In genomic region chr2:25395721-25396596, GRCm38 (mm10) we compare ENCODE assay signal across 9 mouse cellular contexts. TPM values are rescaled to one million over a fixed set of nuclear protein-coding genes. Genes with fewer than 3 reads are reported as not detected.
DNase-seq lines count a peak whose midpoint lies in the region; ATAC-seq lines count a peak whose summit lies in the region.
"Had no signal": no experiment of that assay in that cellular context is flagged by ENCODE, and none has a peak within 500 bp of the region (broad histone marks: within the 10 kb centered on the region; RNA-seq: fewer than 3 reads in every experiment).

Gene Entpd2 (plus strand): TSS chr2:25395874.

- H3K4me1 ChIP-seq in forebrain, embryonic 15.5 days = peaks cover 27% of the 10 kb centered on the region
- H3K4me1 ChIP-seq in hindbrain, embryonic 12.5 days = peaks cover 22% of the 10 kb centered on the region
- peaks cover 5% of the 10 kb centered on the region for H3K4me1 ChIP-seq in midbrain, embryonic 11.5 days (ENCODE audit: control insufficient read depth, insufficient read depth, low read length)

- H3K4me3 ChIP-seq in forebrain, embryonic 15.5 days = peak within 1 kb of the TSS; percentile 36
- H3K4me3 ChIP-seq in hindbrain, embryonic 12.5 days = peak within 1 kb of the TSS; percentile 31
- peak within 1 kb of the TSS; percentile 32 for H3K4me3 ChIP-seq in midbrain, embryonic 11.5 days (ENCODE audit: low read depth, low read length)

- 2% methylated on average over 57 of the region's 57 CpGs for WGBS in forebrain, embryonic 15.5 days
- 1% methylated on average over 56 of the region's 57 CpGs for WGBS in hindbrain, embryonic 12.5 days
- WGBS in midbrain, embryonic 11.5 days = under 1% methylated on average over 56 of the region's 57 CpGs

- H3K27me3 ChIP-seq in forebrain, embryonic 15.5 days = peaks cover 52% of the 10 kb centered on the region
- H3K27me3 ChIP-seq in hindbrain, embryonic 12.5 days = peaks cover 72% of the 10 kb centered on the region
- peaks cover 41% of the 10 kb centered on the region for H3K27me3 ChIP-seq in midbrain, embryonic 11.5 days (ENCODE audit: control insufficient read depth, insufficient read depth, low read length)

- peak within 1 kb of the TSS; percentile 26 for H3K9ac ChIP-seq in forebrain, embryonic 15.5 days (replicated peaks)
- 0 out of 2 replicates have a peak within 1 kb of the TSS, but pooled peaks have one; percentile 36 for H3K9ac ChIP-seq in hindbrain, embryonic 12.5 days
- H3K9ac ChIP-seq in midbrain, embryonic 11.5 days (ENCODE audit: low read length) = peak within 1 kb of the TSS; percentile 54

- ATAC-seq in forebrain, embryonic 15.5 days (replicated peaks) = no peak
- ATAC-seq in hindbrain, embryonic 12.5 days (ENCODE audit: low FRiP score) = no peak
- peak; percentile 58; the same call in 1 of the 2 replicates for ATAC-seq in midbrain, embryonic 11.5 days (ENCODE audit: low FRiP score)
- ATAC-seq in inflammation-experienced regulatory T-cells, adult 6 months = no peak

- DNase-seq in cerebellum, adult 11-12 months = peak; percentile 65
- DNase-seq in cerebellum, adult 8-10 months = no peak
- peak; percentile 27 for DNase-seq in adrenal gland, postnatal 25 days
- peak in 1 of 2 experiments; percentile 62 for DNase-seq in left cerebral cortex, postnatal 10 days (ENCODE audit: extremely low spot score in 1 of 2, low spot score in 2 of 2)
- DNase-seq in midbrain, embryonic 11.5 days (ENCODE audit: low spot score, missing footprints) = peak; percentile 92

- no peaks in the 10 kb centered on the region for H3K36me3 ChIP-seq in forebrain, embryonic 15.5 days
- H3K36me3 ChIP-seq in hindbrain, embryonic 12.5 days = no peaks in the 10 kb centered on the region
- no peaks in the 10 kb centered on the region for H3K36me3 ChIP-seq in midbrain, embryonic 11.5 days (ENCODE audit: control insufficient read depth, insufficient read depth, low read length)

- intact Hi-C loops in left cerebral cortex, postnatal 10 days (cut with DNase I) = loop anchor here (2.0 kb wide), 1 partner anchor 17 kb away; no protein-coding TSS in a partner anchor

- H3K4me2 ChIP-seq in forebrain, embryonic 15.5 days (replicated peaks) = peak within 1 kb of the TSS; percentile 53
- peak within 1 kb of the TSS; percentile 56 for H3K4me2 ChIP-seq in hindbrain, embryonic 12.5 days (replicated peaks)
- H3K4me2 ChIP-seq in midbrain, embryonic 11.5 days = peak within 1 kb of the TSS; percentile 62

- 0 out of 2 replicates have a peak within 1 kb of the TSS, but pooled peaks have one; percentile 40 for H3K27ac ChIP-seq in forebrain, embryonic 15.5 days (replicated peaks)
- no peak within 1 kb of the TSS for H3K27ac ChIP-seq in hindbrain, embryonic 12.5 days
- H3K27ac ChIP-seq in midbrain, embryonic 11.5 days (ENCODE audit: low read depth, low read length) = no peak within 1 kb of the TSS

- no peaks in the 10 kb centered on the region for H3K9me3 ChIP-seq in forebrain, embryonic 15.5 days
- no peaks in the 10 kb centered on the region for H3K9me3 ChIP-seq in hindbrain, embryonic 12.5 days (replicated peaks)
- H3K9me3 ChIP-seq in midbrain, embryonic 11.5 days (ENCODE audit: control insufficient read depth, low read length) = no peaks in the 10 kb centered on the region

RNA-seq across cellular contexts. Expression of gene Entpd2, which starts in this region (rescaled TPM):
- total RNA-seq in adrenal gland, postnatal 25 days (2021) = 2.4 and 3.7 TPM in 2 replicates
- polyA plus RNA-seq in forebrain, embryonic 15.5 days (2015; fragmentation: Nextera tagmentation; extraction: Ambion mirVana) = 3.6 and 4.8 TPM in 2 replicates
- polyA plus RNA-seq in hindbrain, embryonic 12.5 days (2016; fragmentation: Nextera tagmentation; extraction: Ambion mirVana) = 0.22 and 0.46 TPM in 2 replicates
- total RNA-seq in left cerebral cortex, postnatal 10 days (2021) = 10 to 100 TPM; 12.2 to 15.6 TPM
- 0.12 and 0.23 TPM in 2 replicates for polyA plus RNA-seq in midbrain, embryonic 11.5 days (2014; fragmentation: Nextera tagmentation; extraction: Ambion mirVana)
- 1 to 10 TPM in 1 of 3 experiments, under 1 TPM in 1, not detected in 1; 0.49 to 1.3 TPM for polyA plus RNA-seq in inflammation-experienced regulatory T-cells, adult 6 months (2017; shearing (Covaris generic))
- polyA plus RNA-seq: C2C12 had no signal

Comparison
In these comparisons a context has a peak if more than half of its experiments do, and no peak if none do; other contexts are left out.
1. Peak in DNase-seq, ATAC-seq, H3K4me3 ChIP-seq, H3K9ac ChIP-seq and H3K4me2 ChIP-seq in midbrain, embryonic 11.5 days; RNA of the gene not detected or under 1 TPM.